Mouse (Mus musculus) heart, adult 2 months (tissue): Measurements from ENCODE around the gene Cfap77.

Experiments
- CTCF ChIP-seq: fragments of 200-600 bp; IDR thresholded peaks from 2 replicates; pipeline ENCODE4 v1.8.1; 2022; ENCODE audit warnings: antibody characterized with exemption, mild to moderate bottlenecking, moderate library complexity
- EP300 ChIP-seq: fragments of 200-500 bp; IDR thresholded peaks from 2 replicates; pipeline ENCODE4 v1.6.1; 2011; ENCODE audit warnings: low read depth, low read length, control low read depth; ENCODE audit not compliant: insufficient read depth
- POLR2A ChIP-seq: fragments of 200-500 bp; IDR thresholded peaks from 2 replicates; pipeline ENCODE4 v1.6.1; 2011; ENCODE audit warnings: mild to moderate bottlenecking, low read depth, low read length, control low read depth; ENCODE audit not compliant: insufficient read depth

GRCm38 (mm10) chr2:28915768-28916512, 138.9 kb downstream of the Cfap77 start:
- no peak for TF ChIP-seq CTCF
- no peak for TF ChIP-seq POLR2A
- no peak for TF ChIP-seq EP300
